Mouse (Mus musculus) neutrophil, adult 83 days (primary cell): ENCODE results near the gene Olfr1036. TPM values are rescaled to one million over a fixed set of nuclear protein-coding genes. Genes with fewer than 3 reads are reported as not detected.

Experiments used
- total RNA-seq, 2 experiments: library from RNA; stranded (reverse); gene quantifications; one replicate each; pipeline ENCODE4 v1.2.4; 2023

The Olfr1036 gene
- total RNA-seq = not detected

GRCm38 (mm10) chr2:86073692-86074091 is at the start of gene Olfr1036:
TSS of gene Olfr1036 (plus strand) at chr2:86073992.

GRCm38 (mm10) chr2:86045561-86045960 is 28.2 kb upstream of the Olfr1036 start, which contains the start of gene Olfr1034:
TSS of gene Olfr1034 (plus strand) at chr2:86045861.

DNA sequence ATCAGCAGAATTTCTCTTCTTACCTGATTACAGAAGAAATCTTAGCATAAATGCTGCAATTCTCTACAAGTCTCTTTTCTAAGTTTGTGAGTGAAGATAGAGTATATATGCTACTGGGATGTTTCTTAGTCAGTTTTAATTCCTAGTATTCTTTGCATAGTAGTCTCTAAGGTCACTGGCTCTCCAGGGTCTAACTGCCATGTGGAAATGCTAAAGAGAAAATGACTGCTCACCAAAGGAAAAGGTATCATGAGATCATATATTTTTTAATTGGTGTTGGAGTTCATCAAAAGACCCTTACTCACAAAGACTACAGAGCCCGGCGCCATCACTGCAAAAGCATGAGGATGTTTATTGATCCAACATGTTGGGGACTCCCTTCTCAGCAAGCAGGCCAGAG is 13.5 kb downstream of the Olfr1036 start, which contains the start of gene Olfr1037:
Olfr1037 (minus strand) TSS at position 101 of the 400 bp plus-strand sequence.

Other genes starting within 250 kb of the Olfr1036 start
- not detected for gene Olfr1019, start 228.5 kb upstream of the Olfr1036 start, total RNA-seq
- gene Olfr1020, start 227.0 kb upstream of the Olfr1036 start, total RNA-seq = not detected
- gene Olfr1022, start 205.4 kb upstream of the Olfr1036 start, total RNA-seq = not detected
- not detected for gene Olfr1023, start 188.4 kb upstream of the Olfr1036 start, total RNA-seq
- gene Olfr1024, start 168.9 kb upstream of the Olfr1036 start, total RNA-seq = not detected
- not detected for gene Olfr1025-ps1, start 158.8 kb upstream of the Olfr1036 start, total RNA-seq
- not detected for gene Olfr1026, start 152.4 kb upstream of the Olfr1036 start, total RNA-seq
- gene Olfr1028, start 123.6 kb upstream of the Olfr1036 start, total RNA-seq = not detected
- not detected for gene Olfr1029, start 100.1 kb upstream of the Olfr1036 start, total RNA-seq
- not detected for gene Olfr1030, start 94.7 kb upstream of the Olfr1036 start, total RNA-seq
- gene Olfr1031, start 83.7 kb upstream of the Olfr1036 start, total RNA-seq = not detected
- gene Olfr1032, start 68.5 kb upstream of the Olfr1036 start, total RNA-seq = not detected
- not detected for gene Olfr1033, start 53.4 kb upstream of the Olfr1036 start, total RNA-seq
- gene Olfr1034, start 28.1 kb upstream of the Olfr1036 start, total RNA-seq = not detected
- not detected for gene Olfr1037, start 13.4 kb downstream of the Olfr1036 start, total RNA-seq
- gene Olfr1039, start 61.9 kb downstream of the Olfr1036 start, total RNA-seq = not detected
- gene Olfr1040, start 72.7 kb downstream of the Olfr1036 start, total RNA-seq = not detected
- gene Olfr1042, start 87.8 kb downstream of the Olfr1036 start, total RNA-seq = not detected
- not detected for gene Olfr1043, start 93.5 kb downstream of the Olfr1036 start, total RNA-seq
- gene Olfr1044, start 103.8 kb downstream of the Olfr1036 start, total RNA-seq = not detected
- not detected for gene Olfr52, start 111.7 kb downstream of the Olfr1036 start, total RNA-seq
- not detected for gene Olfr1045, start 129.0 kb downstream of the Olfr1036 start, total RNA-seq
- not detected for gene Olfr1046, start 145.3 kb downstream of the Olfr1036 start, total RNA-seq
- gene Olfr1047, start 157.4 kb downstream of the Olfr1036 start, total RNA-seq = not detected
- gene Olfr1048, start 166.3 kb downstream of the Olfr1036 start, total RNA-seq = not detected
- gene Olfr1049, start 184.3 kb downstream of the Olfr1036 start, total RNA-seq = not detected
- gene Olfr1051, start 205.1 kb downstream of the Olfr1036 start, total RNA-seq = not detected
- not detected for gene Olfr1052, start 218.5 kb downstream of the Olfr1036 start, total RNA-seq
- gene Olfr1053, start 241.3 kb downstream of the Olfr1036 start, total RNA-seq = not detected